In the genomic region with DNA sequence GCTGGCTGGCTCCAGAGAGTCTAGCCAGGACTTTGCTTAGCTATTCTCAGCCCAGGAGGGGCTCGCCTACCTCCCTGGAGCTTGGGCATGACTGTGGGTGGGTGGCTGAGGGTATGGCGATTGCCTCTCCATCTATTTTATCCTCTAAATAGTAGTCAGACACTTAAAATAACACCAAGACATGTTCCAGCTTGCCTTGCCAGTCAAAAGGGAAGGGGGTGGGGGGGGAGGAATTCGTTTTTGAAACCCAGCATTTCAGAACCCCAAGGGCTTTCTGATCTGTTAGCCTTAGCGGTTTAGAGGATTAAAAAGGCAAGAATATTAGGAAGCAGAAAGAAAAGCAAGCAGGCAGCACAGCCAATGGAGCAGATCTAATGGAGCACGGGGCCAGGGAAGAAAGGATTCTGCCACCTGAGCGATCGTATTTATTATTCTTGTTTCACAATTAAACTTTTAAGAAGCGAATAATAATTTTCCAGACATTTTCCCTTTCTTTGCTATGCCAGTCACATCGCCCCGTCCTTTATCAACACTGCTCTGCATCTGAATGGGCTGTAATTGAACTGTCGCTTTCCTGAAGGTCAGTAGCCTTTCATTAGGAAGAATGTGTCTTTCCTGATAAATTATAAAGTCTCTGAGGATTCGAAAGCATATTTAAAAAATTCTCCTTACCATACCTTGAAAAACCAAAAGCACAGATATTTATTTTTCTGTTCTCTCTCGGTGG, we compare ENCODE assay signal across 12 mouse cellular contexts.
A peak's percentile ranks its signal among the peaks of the same experiment; 100 is the strongest.
DNase-seq lines count a peak whose midpoint lies in the region; ATAC-seq and TF ChIP-seq lines count a peak whose summit lies in the region.
"Had no signal": no experiment of that assay in that cellular context is flagged by ENCODE, and none has a peak within 500 bp of the region (broad histone marks: within the 10 kb centered on the region; RNA-seq: fewer than 3 reads in every experiment).

No protein-coding gene starts in this region.

- H3K27me3 ChIP-seq in embryonic facial prominence, embryonic 11.5 days (ENCODE audit: control insufficient read depth, insufficient read depth, low read length): no peaks in the 10 kb centered on the region
- no peaks in the 10 kb centered on the region for H3K27me3 ChIP-seq in hindbrain, embryonic 11.5 days (ENCODE audit: control insufficient read depth, insufficient read depth, low read length)
- H3K27me3 ChIP-seq in midbrain, embryonic 16.5 days (ENCODE audit: control insufficient read depth, insufficient read depth, low read depth, low read length): no peaks in the 10 kb centered on the region

- H3K27ac ChIP-seq in layer of hippocampus, adult 2 months: peak overlapping the region; percentile 65
- H3K27ac ChIP-seq in embryonic facial prominence, embryonic 11.5 days (replicated peaks; ENCODE audit: low read depth, low read length): no peak overlapping the region
- peak overlapping the region; percentile 68 for H3K27ac ChIP-seq in hindbrain, embryonic 11.5 days (ENCODE audit: low read depth, low read length)
- peak overlapping the region; percentile 58 for H3K27ac ChIP-seq in midbrain, embryonic 16.5 days (ENCODE audit: low read length)

- no peaks in the 10 kb centered on the region for H3K36me3 ChIP-seq in embryonic facial prominence, embryonic 11.5 days (replicated peaks; ENCODE audit: control insufficient read depth, insufficient read depth, low read depth, low read length)
- H3K36me3 ChIP-seq in hindbrain, embryonic 11.5 days (ENCODE audit: control insufficient read depth, insufficient read depth, low read length): no peaks in the 10 kb centered on the region
- H3K36me3 ChIP-seq in midbrain, embryonic 16.5 days (ENCODE audit: control insufficient read depth, insufficient read depth, low read length): no peaks in the 10 kb centered on the region

- H3K9me3 ChIP-seq in embryonic facial prominence, embryonic 11.5 days (replicated peaks; ENCODE audit: control insufficient read depth, low read length): no peaks in the 10 kb centered on the region
- no peaks in the 10 kb centered on the region for H3K9me3 ChIP-seq in hindbrain, embryonic 11.5 days (ENCODE audit: control insufficient read depth, low read length)
- H3K9me3 ChIP-seq in midbrain, embryonic 16.5 days (replicated peaks; ENCODE audit: control insufficient read depth, low read length, poor library complexity, severe bottlenecking): no peaks in the 10 kb centered on the region

- H3K9ac ChIP-seq in embryonic facial prominence, embryonic 11.5 days (replicated peaks; ENCODE audit: low read length): no peak overlapping the region
- H3K9ac ChIP-seq in hindbrain, embryonic 11.5 days (ENCODE audit: low read depth, low read length): no peak overlapping the region
- H3K9ac ChIP-seq in midbrain, embryonic 16.5 days (ENCODE audit: low read depth, low read length): 0 out of 2 replicates have a peak overlapping the region, but pooled peaks have one; percentile 16

- no peak overlapping the region for H3K4me2 ChIP-seq in embryonic facial prominence, embryonic 11.5 days (ENCODE audit: low read depth, low read length)
- H3K4me2 ChIP-seq in hindbrain, embryonic 11.5 days (replicated peaks; ENCODE audit: low read depth, low read length): no peak overlapping the region; the same call in 1 of the 2 replicates
- peak overlapping the region; percentile 42 for H3K4me2 ChIP-seq in midbrain, embryonic 16.5 days (ENCODE audit: low read length)

- WGBS in embryonic facial prominence, embryonic 11.5 days: 47% methylated on average over 13 of the region's 13 CpGs
- WGBS in hindbrain, embryonic 11.5 days: 32% methylated on average over 13 of the region's 13 CpGs
- WGBS in midbrain, embryonic 16.5 days: 7% methylated on average over 13 of the region's 13 CpGs

- H3K4me3 ChIP-seq in layer of hippocampus, adult 2 months: peak overlapping the region; percentile 5
- H3K4me3 ChIP-seq in embryonic facial prominence, embryonic 11.5 days (ENCODE audit: low read depth, low read length): no peak overlapping the region
- H3K4me3 ChIP-seq in hindbrain, embryonic 11.5 days (ENCODE audit: low read depth, low read length): no peak overlapping the region
- peak overlapping the region; percentile 11 for H3K4me3 ChIP-seq in midbrain, embryonic 16.5 days (ENCODE audit: low read depth, low read length)

- DNase-seq in layer of hippocampus, adult 2 months (ENCODE audit: low spot score in 2 of 2): no peak
- DNase-seq in layer of hippocampus, adult 9-10 months (ENCODE audit: low spot score): no peak
- peak; percentile 48 for DNase-seq in embryonic facial prominence, embryonic 11.5 days (ENCODE audit: low spot score)
- peak; percentile 41 for DNase-seq in hindbrain, embryonic 11.5 days (ENCODE audit: low spot score)
- DNase-seq in ovary, adult 18-20 months (ENCODE audit: low spot score): no peak
- DNase-seq in adipocyte (ENCODE audit: low spot score): no peak
- DNase-seq in spleen, postnatal 14 days (ENCODE audit: low spot score in 2 of 2): no peak
- DNase-seq: cerebellum, postnatal 36 days; kidney, postnatal 4 days; lung, postnatal 36 days had no signal

- no peak for TF ChIP-seq CTCF in layer of hippocampus, adult 2 months (conservative IDR thresholded peaks at IDR 0.05)

- ATAC-seq in embryonic facial prominence, embryonic 11.5 days (replicated peaks; ENCODE audit: insufficient number of reproducible peaks, low FRiP score, low TSS enrichment, low read depth): no peak
- peak; percentile 74; the same call in 1 of the 2 replicates for ATAC-seq in hindbrain, embryonic 11.5 days (ENCODE audit: low FRiP score)
- ATAC-seq in midbrain, embryonic 16.5 days: peak; percentile 76
- ATAC-seq: CD4-positive, CD25-positive, alpha-beta regulatory T cell, adult 4 months had no signal

- no peaks in the 10 kb centered on the region for H3K4me1 ChIP-seq in embryonic facial prominence, embryonic 11.5 days (ENCODE audit: control insufficient read depth, insufficient read depth, low read length)
- H3K4me1 ChIP-seq in hindbrain, embryonic 11.5 days (replicated peaks; ENCODE audit: control insufficient read depth, insufficient read depth, low read length): no peaks in the 10 kb centered on the region; the same call in 1 of the 2 replicates
- peaks cover 18% of the 10 kb centered on the region for H3K4me1 ChIP-seq in midbrain, embryonic 16.5 days (ENCODE audit: control insufficient read depth, insufficient read depth, low read length)

Comparison
In these comparisons a context has a peak if more than half of its experiments do, and no peak if none do; other contexts are left out.
1. DNase-seq: peak in embryonic facial prominence, embryonic 11.5 days (single experiment) and hindbrain, embryonic 11.5 days (single experiment); none in layer of hippocampus, adult 2 months (0 of 2), layer of hippocampus, adult 9-10 months (single experiment), ovary, adult 18-20 months (single experiment), adipocyte (single experiment) and spleen, postnatal 14 days (0 of 2).
2. H3K4me3 ChIP-seq: peak in layer of hippocampus, adult 2 months (single experiment) and midbrain, embryonic 16.5 days (single experiment); none in embryonic facial prominence, embryonic 11.5 days (single experiment) and hindbrain, embryonic 11.5 days (single experiment).